Mouse (Mus musculus): ENCODE measurements at regions not wholly inside any gene's neighbourhood (a gene's known extent, or its start where the extent isn't known, plus 50 kb on each side); places are given as distances from the start of the nearest gene placed in this dataset.

- no peak for TF ChIP-seq POLR2A (IDR thresholded peaks at IDR 0.05; ENCODE audit: control insufficient read depth, extremely low read depth, insufficient read depth, low read length, poor library complexity)
- no peak for TF ChIP-seq CTCF (IDR thresholded peaks at IDR 0.05; ENCODE audit: borderline replicate concordance, control insufficient read depth, extremely low read depth, insufficient read depth, low read length, poor library complexity)
- H3K27me3 ChIP-seq (ENCODE audit: control insufficient read depth, insufficient read depth, low read length), result no peaks in the 10 kb centered on the region
- no peaks in the 10 kb centered on the region for H3K36me3 ChIP-seq (ENCODE audit: control insufficient read depth, insufficient read depth, low read length)
- no peak overlapping the region for H3K4me3 ChIP-seq (ENCODE audit: control insufficient read depth, insufficient read depth, low read length)
- H3K27ac ChIP-seq (ENCODE audit: control insufficient read depth, insufficient read depth, low read length), result no peak overlapping the region
- no peak for DNase-seq
- 81% methylated on average over 9 of the region's 9 CpGs for WGBS
- no peaks in the 10 kb centered on the region for H3K4me1 ChIP-seq (replicated peaks; ENCODE audit: control insufficient read depth, insufficient read depth, low read length)
Measured at GRCm38 (mm10) chr15:94017814-94018213, 422.1 kb upstream of the Prickle1 start.

- DNase-seq, result no peak
- H3K27me3 ChIP-seq (ENCODE audit: control insufficient read depth, insufficient read depth, low read length), result no peaks in the 10 kb centered on the region
- TF ChIP-seq CTCF (IDR thresholded peaks at IDR 0.05; ENCODE audit: borderline replicate concordance, control insufficient read depth, extremely low read depth, insufficient read depth, low read length, poor library complexity) (no peak), POLR2A (IDR thresholded peaks at IDR 0.05; ENCODE audit: control insufficient read depth, extremely low read depth, insufficient read depth, low read length, poor library complexity) (no peak)
- 23% methylated on average over 4 of the region's 4 CpGs for WGBS
- H3K36me3 ChIP-seq (ENCODE audit: control insufficient read depth, insufficient read depth, low read length), result no peaks in the 10 kb centered on the region
- no peak overlapping the region for H3K27ac ChIP-seq (ENCODE audit: control insufficient read depth, insufficient read depth, low read length)
- H3K4me3 ChIP-seq (ENCODE audit: control insufficient read depth, insufficient read depth, low read length), result no peak overlapping the region
- peaks cover 9% of the 10 kb centered on the region for H3K4me1 ChIP-seq (replicated peaks; ENCODE audit: control insufficient read depth, insufficient read depth, low read length)
Measured at GRCm38 (mm10) chr15:94011499-94011898, 415.8 kb upstream of the Prickle1 start.

GRCm38 (mm10) chr15:94006082-94006481 is 410.4 kb upstream of the Prickle1 start:
- no peak for DNase-seq
- H3K36me3 ChIP-seq (ENCODE audit: control insufficient read depth, insufficient read depth, low read length), result no peaks in the 10 kb centered on the region
- no peak overlapping the region for H3K27ac ChIP-seq (ENCODE audit: control insufficient read depth, insufficient read depth, low read length)
- TF ChIP-seq POLR2A (IDR thresholded peaks at IDR 0.05; ENCODE audit: control insufficient read depth, extremely low read depth, insufficient read depth, low read length, poor library complexity) (no peak), CTCF (IDR thresholded peaks at IDR 0.05; ENCODE audit: borderline replicate concordance, control insufficient read depth, extremely low read depth, insufficient read depth, low read length, poor library complexity) (no peak)
- no peak overlapping the region for H3K4me3 ChIP-seq (ENCODE audit: control insufficient read depth, insufficient read depth, low read length)
- WGBS, result 86% methylated on average over 5 of the region's 5 CpGs
- no peaks in the 10 kb centered on the region for H3K27me3 ChIP-seq (ENCODE audit: control insufficient read depth, insufficient read depth, low read length)
- H3K4me1 ChIP-seq (replicated peaks; ENCODE audit: control insufficient read depth, insufficient read depth, low read length), result peaks cover 22% of the 10 kb centered on the region

- H3K27ac ChIP-seq (ENCODE audit: control insufficient read depth, insufficient read depth, low read length), result no peak overlapping the region
- H3K4me3 ChIP-seq (ENCODE audit: control insufficient read depth, insufficient read depth, low read length), result no peak overlapping the region
- DNase-seq, result no peak
- H3K4me1 ChIP-seq (replicated peaks; ENCODE audit: control insufficient read depth, insufficient read depth, low read length), result peaks cover 23% of the 10 kb centered on the region
- no peaks in the 10 kb centered on the region for H3K27me3 ChIP-seq (ENCODE audit: control insufficient read depth, insufficient read depth, low read length)
- 81% methylated on average over 4 of the region's 4 CpGs for WGBS
- no peaks in the 10 kb centered on the region for H3K36me3 ChIP-seq (ENCODE audit: control insufficient read depth, insufficient read depth, low read length)
- no peak for TF ChIP-seq POLR2A (IDR thresholded peaks at IDR 0.05; ENCODE audit: control insufficient read depth, extremely low read depth, insufficient read depth, low read length, poor library complexity)
- TF ChIP-seq CTCF (IDR thresholded peaks at IDR 0.05; ENCODE audit: borderline replicate concordance, control insufficient read depth, extremely low read depth, insufficient read depth, low read length, poor library complexity), result no peak
Measured at GRCm38 (mm10) chr15:94004911-94005310, 409.2 kb upstream of the Prickle1 start.

- Histone ChIP-seq H3K27me3 (ENCODE audit: control insufficient read depth, insufficient read depth, low read length) (no peaks in the 10 kb centered on the region), H3K4me3 (ENCODE audit: control insufficient read depth, insufficient read depth, low read length) (no peak overlapping the region), H3K36me3 (ENCODE audit: control insufficient read depth, insufficient read depth, low read length) (no peaks in the 10 kb centered on the region), H3K4me1 (replicated peaks; ENCODE audit: control insufficient read depth, insufficient read depth, low read length) (peaks cover 23% of the 10 kb centered on the region), H3K27ac (ENCODE audit: control insufficient read depth, insufficient read depth, low read length) (no peak overlapping the region)
- TF ChIP-seq POLR2A (IDR thresholded peaks at IDR 0.05; ENCODE audit: control insufficient read depth, extremely low read depth, insufficient read depth, low read length, poor library complexity) (no peak), CTCF (IDR thresholded peaks at IDR 0.05; ENCODE audit: borderline replicate concordance, control insufficient read depth, extremely low read depth, insufficient read depth, low read length, poor library complexity) (no peak)
- WGBS, result 90% methylated on average over 7 of the region's 7 CpGs
- DNase-seq, result no peak
Measured at GRCm38 (mm10) chr15:94003145-94003544, 407.5 kb upstream of the Prickle1 start.

GRCm38 (mm10) chr15:93994542-93994941 is 398.9 kb upstream of the Prickle1 start:
- Histone ChIP-seq H3K27ac (ENCODE audit: control insufficient read depth, insufficient read depth, low read length) (no peak overlapping the region), H3K4me1 (replicated peaks; ENCODE audit: control insufficient read depth, insufficient read depth, low read length) (no peaks in the 10 kb centered on the region), H3K27me3 (ENCODE audit: control insufficient read depth, insufficient read depth, low read length) (no peaks in the 10 kb centered on the region), H3K36me3 (ENCODE audit: control insufficient read depth, insufficient read depth, low read length) (no peaks in the 10 kb centered on the region), H3K4me3 (ENCODE audit: control insufficient read depth, insufficient read depth, low read length) (no peak overlapping the region)
- DNase-seq, result no peak
- TF ChIP-seq CTCF (IDR thresholded peaks at IDR 0.05; ENCODE audit: borderline replicate concordance, control insufficient read depth, extremely low read depth, insufficient read depth, low read length, poor library complexity) (no peak), POLR2A (IDR thresholded peaks at IDR 0.05; ENCODE audit: control insufficient read depth, extremely low read depth, insufficient read depth, low read length, poor library complexity) (no peak)
- 88% methylated on average over 4 of the region's 4 CpGs for WGBS

- 58% methylated on average over 3 of the region's 3 CpGs for WGBS
- no peak for DNase-seq
- no peak overlapping the region for H3K4me3 ChIP-seq (ENCODE audit: control insufficient read depth, insufficient read depth, low read length)
- TF ChIP-seq CTCF (IDR thresholded peaks at IDR 0.05; ENCODE audit: borderline replicate concordance, control insufficient read depth, extremely low read depth, insufficient read depth, low read length, poor library complexity), result no peak
- H3K27me3 ChIP-seq (ENCODE audit: control insufficient read depth, insufficient read depth, low read length), result no peaks in the 10 kb centered on the region
- no peak overlapping the region for H3K27ac ChIP-seq (ENCODE audit: control insufficient read depth, insufficient read depth, low read length)
- no peaks in the 10 kb centered on the region for H3K4me1 ChIP-seq (replicated peaks; ENCODE audit: control insufficient read depth, insufficient read depth, low read length)
- no peaks in the 10 kb centered on the region for H3K36me3 ChIP-seq (ENCODE audit: control insufficient read depth, insufficient read depth, low read length)
Measured at GRCm38 (mm10) chr15:93990139-93990538, 394.4 kb upstream of the Prickle1 start.
